Mouse (Mus musculus) urinary bladder, adult 18-20 months (tissue): ENCODE measurements around the gene Mroh7.
"Not testable (repeated sequence)": the region's sequence is repeated elsewhere in the genome, so short reads cannot be mapped to it uniquely, and the experiment has no call there.

Source experiments
- DNase-seq, 2 experiments: peaks; one replicate each; pipeline ENCODE4 v3.0.0; 2022; ENCODE audit warnings: low spot score in 2 of 2, mixed read lengths in 2 of 2

Mroh7 gene

GRCm38 (mm10) chr4:106730814-106731213, at the start of gene Mroh7:
TSS of gene Mroh7 (minus strand) at chr4:106730925.
- DNase-seq, result no peak

- DNase-seq, result no peak
Measured at GRCm38 (mm10) chr4:106780045-106780444, 49.3 kb upstream of the Mroh7 start.

GRCm38 (mm10) chr4:106778116-106778788, 47.5 kb upstream of the Mroh7 start:
- peak; percentile 45 to 90 for DNase-seq

- DNase-seq, result no peak
Measured at GRCm38 (mm10) chr4:106776998-106777397, 46.3 kb upstream of the Mroh7 start.

- DNase-seq, result not testable (repeated sequence)
Measured at GRCm38 (mm10) chr4:106775767-106776166, 45.0 kb upstream of the Mroh7 start.

GRCm38 (mm10) chr4:106772558-106772957, 41.8 kb upstream of the Mroh7 start:
- DNase-seq, result no peak

GRCm38 (mm10) chr4:106769306-106769705, 38.6 kb upstream of the Mroh7 start:
- no peak for DNase-seq

GRCm38 (mm10) chr4:106764166-106764565, 33.4 kb upstream of the Mroh7 start:
- DNase-seq, result no peak

- DNase-seq, result no peak
Measured at GRCm38 (mm10) chr4:106751726-106752125, 21.0 kb upstream of the Mroh7 start.

GRCm38 (mm10) chr4:106749699-106750098, 19.0 kb upstream of the Mroh7 start:
- DNase-seq, result peak; percentile 11 to 27

GRCm38 (mm10) chr4:106747001-106747580, 16.4 kb upstream of the Mroh7 start:
- DNase-seq, result no peak

- DNase-seq, result peak in 1 of 2 experiments; percentile 9
Measured at GRCm38 (mm10) chr4:106745862-106746261, 15.1 kb upstream of the Mroh7 start.

- no peak for DNase-seq
Measured at GRCm38 (mm10) chr4:106737904-106738303, 7.2 kb upstream of the Mroh7 start.

GRCm38 (mm10) chr4:106736884-106737283, 6.2 kb upstream of the Mroh7 start:
- not testable (repeated sequence) for DNase-seq

GRCm38 (mm10) chr4:106733636-106734035, 2.9 kb upstream of the Mroh7 start, which contains the start of gene Fam151a:
TSS of gene Fam151a (plus strand) at chr4:106733889.
- DNase-seq, result no peak

GRCm38 (mm10) chr4:106720631-106721030, 10.1 kb downstream of the Mroh7 start:
- DNase-seq, result no peak

GRCm38 (mm10) chr4:106713622-106714021, 17.1 kb downstream of the Mroh7 start:
- no peak for DNase-seq

- peak; percentile 58 to 76 for DNase-seq
Measured at GRCm38 (mm10) chr4:106708408-106708807, 22.3 kb downstream of the Mroh7 start.

- no peak for DNase-seq
Measured at GRCm38 (mm10) chr4:106707957-106708356, 22.8 kb downstream of the Mroh7 start.

- DNase-seq, result no peak
Measured at GRCm38 (mm10) chr4:106705096-106705665, 25.5 kb downstream of the Mroh7 start.

GRCm38 (mm10) chr4:106704416-106704815, 26.3 kb downstream of the Mroh7 start:
- no peak for DNase-seq

GRCm38 (mm10) chr4:106703956-106704355, 26.8 kb downstream of the Mroh7 start:
- DNase-seq, result no peak

GRCm38 (mm10) chr4:106700798-106701197, 29.9 kb downstream of the Mroh7 start:
- DNase-seq, result no peak
